Mouse (Mus musculus) midbrain, embryonic 16.5 days (tissue): ENCODE measurements around the gene Fmo4. TPM values are rescaled to one million over a fixed set of nuclear protein-coding genes. Genes with fewer than 3 reads are reported as not detected.

ENCODE experiments used
- ATAC-seq: fragments of 200-750 bp; cut with Nextera tagmentation; 2 replicates; pipeline ENCODE4 v1.8.0; 2017; ENCODE audit warnings: moderate TSS enrichment
- H3K27ac ChIP-seq: fragments of 300-500 bp; sonication (generic); 2 replicates; pipeline ENCODE4 v1.5.1; 2014; ENCODE audit warnings: mild to moderate bottlenecking, low read length, mixed read lengths
- H3K27me3 ChIP-seq: fragments of 300-500 bp; sonication (generic); 2 replicates; pipeline ENCODE4 v1.6.1; 2014; ENCODE audit warnings: low read depth, low read length, mixed read lengths; ENCODE audit not compliant: control insufficient read depth, insufficient read depth
- H3K36me3 ChIP-seq: fragments of 300-500 bp; sonication (generic); 2 replicates; pipeline ENCODE4 v1.6.1; 2014; ENCODE audit warnings: mild to moderate bottlenecking, low read length, moderate library complexity, mixed read lengths; ENCODE audit not compliant: control insufficient read depth, insufficient read depth
- H3K4me1 ChIP-seq: fragments of 300-500 bp; sonication (generic); 2 replicates; pipeline ENCODE4 v1.6.1; 2014; ENCODE audit warnings: mild to moderate bottlenecking, low read length, mixed read lengths; ENCODE audit not compliant: control insufficient read depth, insufficient read depth
- H3K4me2 ChIP-seq: fragments of 300-500 bp; sonication (generic); 2 replicates; pipeline ENCODE4 v1.6.1; 2014; ENCODE audit warnings: mild to moderate bottlenecking, low read length, mixed read lengths
- H3K4me3 ChIP-seq: fragments of 300-500 bp; sonication (generic); 2 replicates; pipeline ENCODE4 v1.5.1; 2014; ENCODE audit warnings: low read depth, mild to moderate bottlenecking, low read length, moderate library complexity, mixed read lengths
- H3K9ac ChIP-seq: fragments of 300-500 bp; sonication (generic); 2 replicates; pipeline ENCODE4 v1.6.1; 2014; ENCODE audit warnings: low read depth, low read length, mixed read lengths
- H3K9me3 ChIP-seq: fragments of 300-500 bp; sonication (generic); replicated peaks from 2 replicates; pipeline ENCODE4 v1.6.1; 2014; ENCODE audit warnings: mild to moderate bottlenecking, low read length, mixed read lengths; ENCODE audit not compliant: control insufficient read depth, poor library complexity, severe bottlenecking
- WGBS: fragments of 180-500 bp; shearing (Covaris S2); extraction: QIAGEN DNeasy Blood & Tissue Kit; methylation state at CpG from one replicate; pipeline ENCODE4 v1.1.7; 2014; 5-methylcytosine and 5-hydroxymethylcytosine counted together
- polyA plus RNA-seq: library from polyadenylated mRNA; unstranded; fragments of >200 nt; fragmentation: Nextera tagmentation; extraction: Ambion mirVana; gene quantifications from 2 replicates; pipeline ENCODE4 v1.2.1, GENCODE M21; 2015

Fmo4 gene
- polyA plus RNA-seq: 0.38 and 0.81 TPM in 2 replicates

GRCm38 (mm10) chr1:162813836-162814156 lies at the start of gene Fmo4:
Gene Fmo4, minus strand, starts transcription at chr1:162813972.
- Histone ChIP-seq H3K9me3 (no peaks in the 10 kb centered on the region), H3K36me3 (no peaks in the 10 kb centered on the region), H3K27ac (no peak within 1 kb of the TSS), H3K27me3 (no peaks in the 10 kb centered on the region), H3K4me3 (no peak within 1 kb of the TSS), H3K4me2 (no peak within 1 kb of the TSS), H3K9ac (no peak within 1 kb of the TSS), H3K4me1 (no peaks in the 10 kb centered on the region; the same call in 1 of the 2 replicates)
- ATAC-seq: no peak
- 42% methylated on average over 8 of the region's 8 CpGs for WGBS

GRCm38 (mm10) chr1:162862328-162862727 lies 48.6 kb upstream of the Fmo4 start:
- Histone ChIP-seq H3K27me3 (no peaks in the 10 kb centered on the region), H3K9ac (no peak overlapping the region), H3K9me3 (no peaks in the 10 kb centered on the region), H3K4me3 (no peak overlapping the region), H3K4me1 (peaks cover 3% of the 10 kb centered on the region), H3K27ac (no peak overlapping the region), H3K36me3 (no peaks in the 10 kb centered on the region), H3K4me2 (no peak overlapping the region)
- 13% methylated on average over 1 of the region's 1 CpGs for WGBS
- ATAC-seq: no peak

GRCm38 (mm10) chr1:162859996-162860605 lies 46.3 kb upstream of the Fmo4 start:
- ATAC-seq: 0 out of 2 replicates have a peak, but pooled peaks have one; percentile 10
- H3K9ac ChIP-seq: no peak overlapping the region
- WGBS: 75% methylated on average over 9 of the region's 9 CpGs
- H3K4me3 ChIP-seq: no peak overlapping the region
- H3K27ac ChIP-seq: no peak overlapping the region; the same call in 1 of the 2 replicates
- H3K9me3 ChIP-seq: no peaks in the 10 kb centered on the region
- no peak overlapping the region for H3K4me2 ChIP-seq
- H3K4me1 ChIP-seq: peaks cover 3% of the 10 kb centered on the region
- H3K27me3 ChIP-seq: no peaks in the 10 kb centered on the region
- no peaks in the 10 kb centered on the region for H3K36me3 ChIP-seq

- Histone ChIP-seq H3K36me3 (no peaks in the 10 kb centered on the region), H3K27ac (peak overlapping the region; percentile 68), H3K4me1 (peaks cover 3% of the 10 kb centered on the region), H3K4me3 (peak overlapping the region; percentile 17; the same call in 1 of the 2 replicates), H3K9ac (peak overlapping the region; percentile 20; the same call in 1 of the 2 replicates), H3K27me3 (no peaks in the 10 kb centered on the region), H3K9me3 (no peaks in the 10 kb centered on the region), H3K4me2 (peak overlapping the region; percentile 43)
- peak; percentile 59; the same call in 1 of the 2 replicates for ATAC-seq
- WGBS: 29% methylated on average over 10 of the region's 10 CpGs
Measured at GRCm38 (mm10) chr1:162859545-162859976, 45.8 kb upstream of the Fmo4 start.

GRCm38 (mm10) chr1:162858748-162859130 lies 45.0 kb upstream of the Fmo4 start:
- Histone ChIP-seq H3K4me1 (peaks cover 3% of the 10 kb centered on the region), H3K27me3 (no peaks in the 10 kb centered on the region), H3K9ac (no peak overlapping the region), H3K9me3 (no peaks in the 10 kb centered on the region), H3K4me2 (peak overlapping the region; percentile 43), H3K36me3 (no peaks in the 10 kb centered on the region), H3K4me3 (peak overlapping the region; percentile 17), H3K27ac (peak overlapping the region; percentile 68)
- peak; percentile 89 for ATAC-seq
- WGBS: 40% methylated on average over 12 of the region's 12 CpGs

- WGBS: 44% methylated on average over 17 of the region's 18 CpGs
- Histone ChIP-seq H3K4me1 (peaks cover 3% of the 10 kb centered on the region), H3K36me3 (no peaks in the 10 kb centered on the region), H3K4me2 (peak overlapping the region; percentile 43), H3K27ac (peak overlapping the region; percentile 68), H3K9me3 (no peaks in the 10 kb centered on the region), H3K9ac (no peak overlapping the region), H3K4me3 (no peak overlapping the region; the same call in 1 of the 2 replicates), H3K27me3 (no peaks in the 10 kb centered on the region)
- peak; percentile 63 for ATAC-seq
Measured at GRCm38 (mm10) chr1:162857766-162858747, 44.3 kb upstream of the Fmo4 start.

GRCm38 (mm10) chr1:162853812-162854482 lies 40.2 kb upstream of the Fmo4 start:
- Histone ChIP-seq H3K9ac (no peak overlapping the region), H3K4me1 (peaks cover 3% of the 10 kb centered on the region; the same call in 1 of the 2 replicates), H3K4me2 (no peak overlapping the region), H3K36me3 (no peaks in the 10 kb centered on the region), H3K9me3 (no peaks in the 10 kb centered on the region), H3K27ac (no peak overlapping the region), H3K27me3 (no peaks in the 10 kb centered on the region), H3K4me3 (no peak overlapping the region)
- no peak for ATAC-seq
- WGBS: 84% methylated on average over 3 of the region's 3 CpGs

- Histone ChIP-seq H3K9ac (no peak overlapping the region), H3K36me3 (no peaks in the 10 kb centered on the region), H3K9me3 (no peaks in the 10 kb centered on the region), H3K4me2 (no peak overlapping the region), H3K4me1 (no peaks in the 10 kb centered on the region), H3K27me3 (no peaks in the 10 kb centered on the region), H3K27ac (no peak overlapping the region), H3K4me3 (no peak overlapping the region)
- no peak for ATAC-seq
- WGBS: 95% methylated on average over 6 of the region's 6 CpGs
Measured at GRCm38 (mm10) chr1:162847554-162847953, 33.8 kb upstream of the Fmo4 start.
